Mouse (Mus musculus): ENCODE measurements around the gene Mpig6b.
"Not testable (repeated sequence)": the region's sequence is repeated elsewhere in the genome, so short reads cannot be mapped to it uniquely, and the experiment has no call there.

- TF ChIP-seq EP300, CTCF (IDR thresholded peaks at IDR 0.05; ENCODE audit: low read depth): not testable (repeated sequence)
Measured at GRCm38 (mm10) chr17:35033703-35034102, 32.3 kb downstream of the Mpig6b start.
